Mouse (Mus musculus) T-helper 17 cell (primary cell): ENCODE results near the gene C1ra.
"Not testable (repeated sequence)": the region's sequence is repeated elsewhere in the genome, so short reads cannot be mapped to it uniquely, and the experiment has no call there.

Experiments used
- in situ Hi-C, 2 experiments: fragments of 300-600 bp; cut with MboI, MseI; formaldehyde crosslinking; loops; 1 replicate in 1 of 2; 2 replicates in 1 of 2; pipeline ENCODE4 v1.15.1; 2025; ENCODE audit warnings: high pct_unique_total_duplicates in 2 of 2

Gene C1ra

DNA sequence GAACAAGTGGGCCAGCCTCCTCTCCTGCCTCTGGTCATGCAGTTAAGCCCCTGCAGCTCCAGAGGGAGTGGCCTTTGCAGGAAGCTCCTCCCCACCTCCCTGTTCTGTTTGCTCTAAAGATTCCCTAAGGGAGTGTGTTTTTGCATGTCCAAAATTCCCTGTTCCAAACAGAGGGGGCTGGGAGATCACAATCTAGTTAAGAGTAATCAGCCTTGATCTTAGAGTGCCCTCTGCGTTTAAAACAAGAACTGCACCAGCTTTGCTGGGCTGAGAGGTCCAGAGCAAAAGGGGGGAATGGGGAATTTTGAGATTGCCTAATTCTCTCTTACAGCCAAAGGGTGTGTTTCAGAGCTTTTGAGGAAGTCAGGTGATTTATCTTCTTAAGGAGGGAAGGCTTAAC is 30.1 kb downstream of the C1ra start, which contains the start of gene C1s1:
C1s1 (minus strand) TSS at position 76 of the 400 bp plus-strand sequence.
- in situ Hi-C loops: not testable (repeated sequence)

DNA sequence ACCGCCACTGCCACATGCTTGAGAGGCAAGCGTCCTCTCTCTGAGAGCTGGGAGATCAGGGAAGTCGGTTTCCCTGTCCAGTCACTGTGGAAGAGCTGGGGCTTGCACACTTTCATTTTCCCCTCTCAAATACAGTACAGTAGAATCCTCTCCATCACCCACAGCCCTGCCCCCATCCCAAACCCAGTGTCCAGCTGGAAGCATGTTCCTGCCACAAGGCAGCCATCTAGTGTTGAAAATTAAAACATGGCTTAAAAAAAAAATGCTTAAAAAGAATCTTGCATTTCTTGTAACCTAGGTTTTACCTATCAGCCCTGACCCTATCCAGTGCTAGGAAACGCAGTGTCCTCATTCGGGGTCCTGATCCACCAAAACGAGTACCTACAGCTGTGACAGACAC is 32.3 kb downstream of the C1ra start:
- in situ Hi-C loops: no loop called here

DNA sequence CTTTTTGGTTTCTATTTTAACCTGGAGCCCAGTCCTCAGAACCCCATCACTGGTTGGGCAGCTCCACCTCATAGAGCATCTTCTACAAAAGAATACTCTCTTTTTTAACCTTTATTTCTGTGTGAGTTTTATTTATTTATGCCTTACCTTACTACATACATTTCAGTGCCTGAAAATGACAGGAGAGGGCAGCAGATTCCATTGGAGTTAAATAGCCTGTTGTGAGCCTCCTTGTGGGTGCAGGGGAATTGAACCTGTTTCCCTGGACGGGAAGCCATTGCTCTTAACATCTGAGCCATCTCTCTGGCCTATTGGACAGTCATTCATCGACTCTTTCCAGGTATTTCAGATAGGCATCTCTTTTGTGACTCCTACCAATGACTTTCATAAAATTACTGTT is 33.2 kb downstream of the C1ra start:
- in situ Hi-C loops: loop anchor here in 1 of 2 experiments (5.0 kb wide), 1 partner anchor 102 kb away; no protein-coding TSS in a partner anchor

DNA sequence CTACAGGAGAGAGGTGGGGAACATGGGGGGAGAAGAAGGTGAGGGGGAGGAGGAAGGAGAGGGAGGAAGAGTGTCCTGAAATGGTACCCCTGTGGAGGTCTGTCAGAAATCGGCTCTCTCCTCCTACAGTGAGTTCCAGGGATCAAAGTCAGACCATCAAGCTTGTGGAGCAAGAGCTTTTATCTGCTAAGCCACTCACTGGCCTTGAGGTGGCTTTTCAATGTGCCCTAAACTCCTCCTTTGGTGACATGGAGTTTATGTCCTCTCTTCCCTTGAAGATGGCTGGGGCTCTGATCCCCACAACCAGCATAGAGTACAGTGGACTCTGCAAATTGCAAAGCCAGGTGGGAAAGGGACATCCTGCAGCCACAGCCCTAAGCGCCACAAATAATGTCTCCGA is 35.8 kb downstream of the C1ra start:
- in situ Hi-C loops: loop anchor here in 1 of 2 experiments (5.0 kb wide), 1 partner anchor 99 kb away; no protein-coding TSS in a partner anchor

DNA sequence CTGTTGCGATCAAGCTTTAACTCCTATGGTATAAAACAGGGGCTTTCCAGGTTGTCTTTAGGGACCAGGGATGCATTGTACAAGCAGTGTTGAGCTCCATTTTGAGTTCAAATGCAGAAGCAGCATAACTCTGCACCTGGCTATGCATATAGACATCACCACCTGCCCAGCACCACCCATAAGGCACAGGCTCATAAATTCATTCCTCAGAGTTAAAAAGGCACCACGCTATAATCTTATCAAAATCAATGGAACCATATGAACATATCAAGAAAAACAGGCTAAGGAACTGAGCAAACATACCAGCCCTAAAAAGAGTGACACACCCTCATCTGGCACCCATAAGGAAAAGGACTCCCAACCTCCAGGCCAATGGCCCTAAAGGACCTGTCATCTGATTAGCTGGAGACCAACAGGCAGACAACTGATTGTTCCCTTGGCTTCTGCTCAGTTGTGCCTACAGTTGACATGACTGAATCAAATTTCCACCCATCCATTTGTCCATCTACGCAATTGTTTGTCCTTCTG is 36.9 kb downstream of the C1ra start:
- in situ Hi-C loops: loop anchor here in 1 of 2 experiments (5.0 kb wide), 1 partner anchor 98 kb away; no protein-coding TSS in a partner anchor

DNA sequence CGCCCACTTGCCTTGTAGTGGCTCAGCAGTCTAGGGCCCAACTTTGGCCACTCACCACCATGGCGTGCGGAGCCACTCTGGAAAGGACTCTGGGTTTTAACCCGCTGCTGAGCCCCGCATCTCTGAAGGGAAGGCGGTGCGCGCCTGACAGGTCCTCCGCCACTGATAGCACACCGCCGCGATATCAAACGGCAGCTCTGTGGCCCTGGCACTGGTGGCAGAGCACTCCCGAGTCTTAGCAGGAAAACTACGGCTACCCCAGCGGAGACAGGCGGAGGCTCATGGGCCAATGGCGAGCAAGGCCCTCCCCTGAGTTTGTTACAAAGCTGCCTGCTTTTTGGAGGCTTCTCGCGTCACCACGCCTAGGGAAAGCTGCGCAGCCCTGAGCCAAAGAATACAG is 40.6 kb downstream of the C1ra start:
- in situ Hi-C loops: no loop called here

DNA sequence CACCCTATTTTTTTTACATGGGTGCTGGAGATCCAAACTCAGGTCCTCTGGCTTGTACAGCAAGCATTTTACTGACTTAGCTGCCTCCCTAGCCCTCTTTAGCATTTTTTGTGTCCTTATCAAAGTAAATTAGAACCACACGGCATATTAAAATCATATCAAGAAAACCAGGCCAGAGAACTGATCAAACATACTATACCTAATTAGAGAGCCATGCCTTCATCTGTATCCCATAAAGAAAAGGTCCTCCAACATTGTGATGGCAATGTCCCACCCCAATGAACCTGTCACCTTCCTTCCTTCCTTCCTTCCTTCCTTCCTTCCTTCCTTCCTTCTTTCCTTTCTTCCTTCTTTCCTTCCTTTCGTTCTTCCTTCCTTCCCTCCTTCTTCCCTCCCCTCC is 43.8 kb downstream of the C1ra start:
- in situ Hi-C loops: not testable (repeated sequence)

DNA sequence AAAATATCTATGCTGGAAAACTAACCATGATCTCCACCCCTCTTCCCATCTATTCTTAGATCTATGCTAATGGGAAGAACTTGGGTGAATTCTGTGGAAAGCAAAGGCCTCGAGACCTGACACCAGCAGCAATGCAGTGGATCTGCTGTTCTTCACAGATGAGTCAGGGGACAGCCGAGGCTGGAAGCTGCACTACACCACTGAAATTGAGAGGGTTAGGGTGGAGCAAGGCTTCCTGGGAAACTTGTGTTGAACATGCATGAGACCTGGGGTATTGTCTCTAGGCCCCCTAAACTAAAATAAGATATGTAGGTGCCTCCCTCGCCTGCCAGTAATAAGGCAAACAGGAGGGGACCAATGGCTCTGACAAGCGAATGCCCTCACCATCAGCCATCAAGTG is 49.0 kb downstream of the C1ra start:
- in situ Hi-C loops: not testable (repeated sequence)

DNA sequence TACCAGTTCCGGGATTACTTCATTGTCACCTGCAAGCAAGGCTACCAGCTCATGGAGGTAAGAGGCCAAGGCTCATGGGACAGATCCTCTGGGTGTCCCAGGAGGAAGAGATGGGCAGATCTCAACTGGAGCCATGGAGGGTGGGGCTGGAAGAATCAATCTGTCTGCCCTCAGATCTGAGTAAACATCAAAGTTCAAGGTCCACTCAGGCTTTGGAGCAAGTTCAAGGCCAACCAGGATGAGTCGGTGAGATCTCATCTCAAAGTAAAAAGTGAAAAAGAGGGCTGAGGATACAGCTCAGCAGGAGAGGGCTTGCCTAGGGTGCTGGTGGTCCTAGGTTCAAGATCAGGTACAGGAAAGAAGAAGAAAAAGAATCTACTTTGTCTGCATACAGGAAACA is 49.4 kb downstream of the C1ra start:
- in situ Hi-C loops: not testable (repeated sequence)

DNA sequence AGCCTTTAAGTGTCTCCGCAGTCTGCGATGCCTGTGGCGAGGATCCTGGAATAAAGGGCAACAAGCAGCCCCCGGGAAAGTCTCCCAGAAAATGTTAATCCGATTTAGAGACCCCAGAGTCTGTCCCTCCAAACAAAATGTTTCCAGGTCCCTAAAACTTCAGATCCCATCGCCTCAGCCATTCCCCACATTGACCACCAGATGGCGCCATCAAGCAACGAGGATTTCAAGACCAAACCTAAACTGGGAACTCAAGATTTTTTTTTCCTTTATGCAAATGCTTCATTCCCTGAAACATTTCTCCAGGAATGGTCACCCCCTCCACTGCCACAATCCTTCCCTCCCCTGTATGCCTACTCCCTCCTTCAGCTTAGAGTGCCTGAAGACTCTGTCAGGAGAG is 57.8 kb downstream of the C1ra start, which contains the start of gene C1rb:
C1rb (plus strand) TSS at position 269 of the 400 bp plus-strand sequence.
- in situ Hi-C loops: loop anchor here (5.0 kb wide), 1 partner anchor 53 kb away; no protein-coding TSS in a partner anchor
